Mouse (Mus musculus) myocyte (in vitro differentiated cells): ENCODE measurements around the gene Dytn. TPM values are rescaled to one million over a fixed set of nuclear protein-coding genes. Genes with fewer than 3 reads are reported as not detected.

Experiments
- H3K27me3 ChIP-seq: one replicate; pipeline ENCODE4 v1.6.1; 2011; ENCODE audit not compliant: control insufficient read depth, insufficient read depth, insufficient read length
- H3K36me3 ChIP-seq: one replicate; pipeline ENCODE4 v1.6.1; 2011; ENCODE audit not compliant: control insufficient read depth, insufficient read depth
- H3K4me2 ChIP-seq: one replicate; pipeline ENCODE4 v1.6.1; 2011; ENCODE audit warnings: low read depth, control low read depth
- H3K4me3 ChIP-seq: one replicate; pipeline ENCODE4 v1.5.1; 2011; ENCODE audit warnings: mild to moderate bottlenecking, control low read depth, moderate library complexity
- H3K79me2 ChIP-seq: one replicate; pipeline ENCODE4 v1.6.1; 2011; ENCODE audit not compliant: control insufficient read depth, insufficient read depth
- H3ac ChIP-seq: one replicate; pipeline ENCODE4 v1.6.1; 2011; ENCODE audit not compliant: control insufficient read depth, insufficient read length
- CEBPB ChIP-seq: IDR thresholded peaks from 2 replicates; pipeline ENCODE4 v1.6.1; 2011; ENCODE audit warnings: mild to moderate bottlenecking, moderate library complexity; ENCODE audit not compliant: poor library complexity, insufficient read depth, severe bottlenecking
- E2F4 ChIP-seq: IDR thresholded peaks from one replicate; pipeline ENCODE4 v1.6.1; 2011; ENCODE audit warnings: mild to moderate bottlenecking, control low read depth, moderate library complexity; ENCODE audit not compliant: insufficient read depth
- MAX ChIP-seq: IDR thresholded peaks from one replicate; pipeline ENCODE4 v1.6.1; 2011; ENCODE audit warnings: low read depth, mild to moderate bottlenecking, control low read depth
- MYOD1 ChIP-seq, 3 experiments: IDR thresholded peaks; one replicate each; pipeline ENCODE4 v1.6.1; 2011; ENCODE audit warnings: control low read depth in 2 of 3, low read depth in 2 of 3, mild to moderate bottlenecking in 2 of 3, moderate library complexity in 1 of 3; ENCODE audit not compliant: insufficient read length in 2 of 3, control insufficient read depth in 1 of 3
- MYOG ChIP-seq, 3 experiments: IDR thresholded peaks; one replicate each; pipeline ENCODE4 v1.6.1; 2011; ENCODE audit warnings: control low read depth in 2 of 3, low read depth in 2 of 3, mild to moderate bottlenecking in 2 of 3; ENCODE audit not compliant: insufficient read length in 2 of 3, control insufficient read depth in 1 of 3, insufficient read depth in 1 of 3
- POLR2A ChIP-seq: IDR thresholded peaks from one replicate; pipeline ENCODE4 v1.6.1; 2011; ENCODE audit warnings: low read depth, mild to moderate bottlenecking, control low read depth, moderate library complexity; ENCODE audit not compliant: insufficient read length
- POLR2AphosphoS2 ChIP-seq: IDR thresholded peaks from one replicate; pipeline ENCODE4 v1.6.1; 2011; ENCODE audit warnings: low read depth, control low read depth; ENCODE audit not compliant: insufficient read length
- REST ChIP-seq: IDR thresholded peaks from one replicate; pipeline ENCODE4 v1.6.1; 2011; ENCODE audit warnings: mild to moderate bottlenecking, control low read depth, moderate library complexity; ENCODE audit not compliant: insufficient read depth, insufficient read length
- SRF ChIP-seq: IDR thresholded peaks from one replicate; pipeline ENCODE4 v1.6.1; 2011; ENCODE audit warnings: low read depth; ENCODE audit not compliant: control insufficient read depth, insufficient read length
- TCF12 ChIP-seq: IDR thresholded peaks from one replicate; pipeline ENCODE4 v1.6.1; 2011; ENCODE audit warnings: mild to moderate bottlenecking, control low read depth; ENCODE audit not compliant: poor library complexity, insufficient read depth, severe bottlenecking
- TCF3 ChIP-seq: IDR thresholded peaks from one replicate; pipeline ENCODE4 v1.6.1; 2011; ENCODE audit warnings: low read depth, control low read depth; ENCODE audit not compliant: insufficient read length
- USF1 ChIP-seq: IDR thresholded peaks from one replicate; pipeline ENCODE4 v1.6.1; 2011; ENCODE audit warnings: low read depth, mild to moderate bottlenecking, control low read depth, moderate library complexity
- polyA plus RNA-seq: library from polyadenylated mRNA; unstranded; fragments of >200 nt; fragmentation: generic; extraction: Trizol; gene quantifications from one replicate; pipeline ENCODE4 v1.2.1, GENCODE M21; 2012; ENCODE audit warnings: missing spikeins

The Dytn gene
- polyA plus RNA-seq, 1 experiment: not detected

- Histone ChIP-seq H3K36me3 (no peaks in the 10 kb centered on the region), H3K27me3 (no peaks in the 10 kb centered on the region), H3K79me2 (no peaks in the 10 kb centered on the region), H3K4me2 (no peak overlapping the region), H3ac (no peak overlapping the region), H3K4me3 (no peak overlapping the region)
- TF ChIP-seq USF1: no peak
- no peak for TF ChIP-seq POLR2A
- no peak for TF ChIP-seq CEBPB
- TF ChIP-seq MYOD1 (IDR thresholded peaks at IDR 0.05; ENCODE audit: control insufficient read depth in 1 of 3, insufficient read length in 2 of 3, low read depth in 2 of 3): no peak
- TF ChIP-seq MYOG (IDR thresholded peaks at IDR 0.05; ENCODE audit: control insufficient read depth in 1 of 3, insufficient read depth in 1 of 3, insufficient read length in 2 of 3, low read depth in 2 of 3): no peak
- TF ChIP-seq MAX: no peak
- no peak for TF ChIP-seq TCF12
- TF ChIP-seq REST: no peak
- no peak for TF ChIP-seq E2F4
- TF ChIP-seq TCF3: no peak
- no peak for TF ChIP-seq POLR2AphosphoS2
- TF ChIP-seq SRF: no peak
Observed at GRCm38 (mm10) chr1:63579153-63579552, 107.6 kb downstream of the Dytn start.

GRCm38 (mm10) chr1:63576803-63577202, 109.9 kb downstream of the Dytn start:
- no peak overlapping the region for H3K4me2 ChIP-seq
- H3K79me2 ChIP-seq: no peaks in the 10 kb centered on the region
- TF ChIP-seq E2F4: no peak
- TF ChIP-seq USF1: no peak
- TF ChIP-seq POLR2A: no peak
- no peak for TF ChIP-seq TCF12
- no peak for TF ChIP-seq REST
- TF ChIP-seq CEBPB: no peak
- TF ChIP-seq MAX: no peak

GRCm38 (mm10) chr1:63573864-63574611, 112.7 kb downstream of the Dytn start:
- TF ChIP-seq USF1: no peak
- no peak overlapping the region for H3ac ChIP-seq
- no peak overlapping the region for H3K4me2 ChIP-seq
- no peaks in the 10 kb centered on the region for H3K27me3 ChIP-seq
- no peak overlapping the region for H3K4me3 ChIP-seq
- no peaks in the 10 kb centered on the region for H3K79me2 ChIP-seq
- no peaks in the 10 kb centered on the region for H3K36me3 ChIP-seq

More at GRCm38 (mm10) chr1:63576803-63577202, 109.9 kb downstream of the Dytn start:
- Histone ChIP-seq H3K36me3 (no peaks in the 10 kb centered on the region), H3K4me3 (no peak overlapping the region), H3K27me3 (no peaks in the 10 kb centered on the region), H3ac (no peak overlapping the region)

- H3K4me3 ChIP-seq: no peak overlapping the region
- TF ChIP-seq MAX (no peak), TCF3 (no peak), USF1 (peak; percentile 29)
- no peaks in the 10 kb centered on the region for H3K36me3 ChIP-seq
- H3ac ChIP-seq: no peak overlapping the region
- H3K79me2 ChIP-seq: no peaks in the 10 kb centered on the region
- no peaks in the 10 kb centered on the region for H3K27me3 ChIP-seq
- no peak overlapping the region for H3K4me2 ChIP-seq
Observed at GRCm38 (mm10) chr1:63573432-63573831, 113.3 kb downstream of the Dytn start.

Other genes starting within 250 kb of the Dytn start
- 0.43 TPM for gene Adam23, start 241.0 kb downstream of the Dytn start, polyA plus RNA-seq
- not detected for gene Gm39653, start 71.0 kb downstream of the Dytn start, polyA plus RNA-seq
- gene Mdh1b, start 43.4 kb upstream of the Dytn start, polyA plus RNA-seq: 0.05 TPM
- gene Fastkd2, start 43.7 kb upstream of the Dytn start, polyA plus RNA-seq: 15.5 TPM
- 0.05 TPM for gene 4933402D24Rik, start 82.3 kb upstream of the Dytn start, polyA plus RNA-seq